Mouse (Mus musculus) kidney, postnatal 10 days (tissue): Measurements from ENCODE around the gene Mtx3.
A peak's percentile ranks its signal among the peaks of the same experiment; 100 is the strongest.
"Not testable (repeated sequence)": the region's sequence is repeated elsewhere in the genome, so short reads cannot be mapped to it uniquely, and the experiment has no call there.

Source experiments
- DNase-seq: peaks from one replicate; pipeline ENCODE4 v3.0.0; 2021; ENCODE audit warnings: mixed read lengths

The Mtx3 gene

DNA sequence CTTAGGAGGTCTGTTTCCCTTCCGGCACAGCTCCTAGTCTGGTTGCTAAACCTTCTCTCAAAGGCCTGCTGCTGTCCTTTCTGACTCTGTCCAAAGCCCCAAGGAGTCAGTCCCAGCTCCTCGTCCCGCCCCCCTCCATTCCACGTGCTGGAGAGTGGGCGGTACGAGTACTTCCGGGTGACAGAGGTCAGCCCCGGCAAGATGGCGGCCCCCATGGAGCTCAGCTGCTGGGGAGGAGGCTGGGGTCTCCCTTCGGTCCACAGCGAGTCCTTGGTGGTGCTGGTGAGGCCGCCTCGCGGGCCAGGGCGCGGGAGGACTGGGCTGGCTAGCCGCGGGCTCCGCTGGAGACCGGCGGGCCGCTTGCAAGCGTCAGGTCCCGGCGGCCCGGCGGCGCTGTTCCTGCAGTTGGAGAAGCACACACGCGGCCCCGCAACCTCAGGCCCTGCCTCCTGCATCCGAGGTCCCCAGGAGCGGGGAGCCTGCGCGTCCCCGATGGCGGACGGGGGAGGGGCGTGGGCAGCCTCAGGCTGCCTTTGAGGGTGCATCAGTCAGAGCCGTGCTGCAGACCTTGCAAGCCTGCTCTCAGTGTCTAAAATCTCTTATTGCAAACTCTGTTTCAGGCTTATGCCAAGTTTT, at the start of gene Mtx3:
Mtx3 (plus strand) TSS at position 175 of the 636 bp plus-strand sequence.
- peak; percentile 93 for DNase-seq

DNA sequence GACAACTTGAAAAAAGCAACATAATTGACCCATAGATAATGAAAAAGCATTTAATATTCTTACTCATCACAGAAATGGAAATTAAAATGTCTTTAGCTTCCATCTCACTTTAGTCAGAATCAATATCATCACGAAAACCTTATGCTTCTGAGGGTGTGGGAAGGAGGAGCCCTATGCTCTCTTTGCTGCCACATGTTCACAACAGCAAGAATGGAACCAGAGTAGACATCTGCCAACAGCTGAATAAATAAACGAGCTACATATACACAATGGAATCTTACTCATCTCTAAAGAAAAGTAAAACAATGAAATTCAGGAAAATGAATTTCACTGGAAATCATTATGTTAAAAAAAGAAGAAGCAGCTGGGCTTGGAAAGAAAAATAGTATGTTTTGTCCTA, 45.7 kb upstream of the Mtx3 start:
- no peak for DNase-seq

DNA sequence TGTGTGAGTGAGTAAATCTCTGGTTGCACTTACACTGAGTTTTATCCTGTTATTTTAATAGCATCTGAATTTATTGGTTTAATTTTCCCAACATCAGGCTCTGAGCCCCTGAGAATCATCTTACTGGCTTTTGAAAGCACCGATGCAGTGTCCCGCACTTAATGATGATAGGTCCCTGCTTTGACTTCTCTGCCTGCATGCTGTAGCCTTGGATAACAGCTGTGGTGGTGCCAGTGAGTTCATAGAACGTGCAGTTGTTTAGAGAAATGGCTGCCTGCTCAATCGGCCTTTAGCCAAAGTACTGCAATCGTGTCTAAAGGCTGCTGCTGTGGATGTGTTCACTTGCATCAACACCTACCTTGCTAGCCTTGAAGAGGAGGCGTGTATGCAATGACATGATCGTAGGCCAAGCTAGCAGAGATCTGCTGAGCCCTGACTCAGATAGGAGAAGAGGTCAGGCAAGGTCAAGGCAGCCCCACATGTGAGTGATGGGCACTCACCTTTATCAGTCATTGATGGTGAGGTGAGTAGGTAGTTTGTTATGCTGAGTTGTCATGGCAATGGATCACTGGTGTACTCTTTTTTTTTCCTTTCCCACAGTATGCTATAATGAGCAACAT, 45.1 kb upstream of the Mtx3 start:
- DNase-seq, result no peak

DNA sequence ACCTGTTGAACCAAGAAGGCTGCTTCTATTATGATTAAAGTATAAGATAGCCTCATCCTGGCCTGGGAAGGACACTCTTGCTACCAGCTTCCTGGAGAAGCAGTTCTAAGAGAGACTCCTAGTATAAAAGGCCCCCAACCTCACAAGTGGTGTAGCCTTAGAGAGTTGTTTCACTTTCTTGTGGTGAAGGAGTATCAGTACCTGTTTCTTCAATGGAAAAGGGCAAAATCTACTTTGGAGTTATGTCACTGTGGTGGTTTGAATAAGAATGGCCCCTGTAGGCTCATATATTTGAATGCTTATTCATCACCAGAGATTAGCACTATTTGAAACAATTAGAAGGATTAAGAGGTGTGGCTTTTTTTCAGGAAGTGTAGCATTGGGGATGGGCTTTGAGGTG, 37.8 kb upstream of the Mtx3 start:
- DNase-seq, result no peak

DNA sequence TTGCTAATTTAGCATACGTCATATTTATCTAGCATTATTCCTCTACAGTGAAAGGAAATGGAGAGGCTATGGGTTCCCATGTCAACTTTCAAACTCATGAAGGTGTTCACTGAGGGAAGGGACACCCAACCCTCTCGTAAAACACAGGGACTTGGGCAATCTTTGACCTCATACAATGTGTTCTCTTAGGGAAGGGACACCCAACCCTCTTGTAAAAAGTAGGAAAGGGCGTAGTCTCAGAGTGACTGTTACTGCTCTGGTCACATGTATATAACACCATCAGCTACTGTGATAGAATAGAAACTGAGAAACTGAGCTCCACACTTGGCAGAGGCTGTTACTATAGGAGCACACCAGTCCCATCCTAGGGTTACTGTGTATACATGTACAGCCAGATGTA, 36.7 kb upstream of the Mtx3 start:
- no peak for DNase-seq

DNA sequence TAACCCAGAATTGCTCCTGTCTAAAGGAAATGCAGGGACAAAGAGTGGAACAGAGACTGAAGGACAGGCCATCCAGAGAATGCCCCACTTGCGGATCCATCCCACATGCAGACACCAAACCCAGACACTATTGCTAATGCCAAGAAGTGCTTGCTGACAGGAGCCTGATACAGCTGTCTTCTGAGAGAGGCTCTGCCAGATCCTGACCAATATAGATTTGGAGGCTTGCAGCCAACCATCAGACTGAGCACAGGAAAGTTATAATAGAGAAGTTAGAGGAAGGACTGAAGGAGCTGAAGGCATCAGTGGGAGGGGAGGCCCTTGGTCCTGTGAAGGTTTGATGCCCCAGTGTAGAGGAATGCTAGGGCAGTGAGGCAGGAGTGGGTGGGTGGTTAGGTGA, 34.0 kb upstream of the Mtx3 start:
- DNase-seq, result not testable (repeated sequence)

DNA sequence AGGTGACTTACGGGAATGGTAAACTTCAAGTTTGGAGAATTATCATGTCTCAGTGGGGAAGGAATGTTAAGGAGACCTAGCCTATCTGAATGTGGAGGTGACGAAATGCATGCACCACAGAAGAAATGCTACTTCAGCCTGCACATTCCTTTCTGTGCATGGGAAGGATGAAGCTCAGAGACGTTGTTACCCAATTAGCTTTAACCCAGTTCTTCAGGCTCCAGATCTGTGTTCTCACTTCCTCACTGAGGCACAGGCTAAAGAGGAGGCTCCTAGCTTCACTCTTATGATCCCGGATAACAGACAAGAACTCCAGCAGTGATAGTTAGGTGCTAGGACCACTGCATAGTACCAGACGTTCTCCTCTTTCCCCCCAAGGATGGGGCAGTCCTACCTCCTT, 28.2 kb upstream of the Mtx3 start:
- no peak for DNase-seq

DNA sequence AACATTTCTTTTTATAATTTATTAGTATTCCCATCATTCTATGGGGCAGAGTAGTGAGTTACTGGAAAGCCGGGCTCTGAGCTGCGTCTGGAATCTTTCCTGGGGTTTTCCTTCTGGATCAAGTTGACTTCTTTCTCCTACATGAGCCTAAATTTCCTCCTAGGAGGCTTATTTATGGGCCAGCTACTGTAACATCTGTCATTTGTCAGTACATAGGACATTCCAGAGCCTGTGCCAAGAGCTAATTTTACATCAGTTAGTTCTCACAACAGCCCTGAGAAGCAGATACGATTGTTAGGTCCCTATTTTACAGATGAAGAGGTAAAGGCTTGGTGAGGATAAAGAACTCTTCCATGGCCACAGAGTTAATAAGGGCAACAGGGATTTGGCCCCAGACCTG, 27.2 kb upstream of the Mtx3 start:
- DNase-seq, result no peak

DNA sequence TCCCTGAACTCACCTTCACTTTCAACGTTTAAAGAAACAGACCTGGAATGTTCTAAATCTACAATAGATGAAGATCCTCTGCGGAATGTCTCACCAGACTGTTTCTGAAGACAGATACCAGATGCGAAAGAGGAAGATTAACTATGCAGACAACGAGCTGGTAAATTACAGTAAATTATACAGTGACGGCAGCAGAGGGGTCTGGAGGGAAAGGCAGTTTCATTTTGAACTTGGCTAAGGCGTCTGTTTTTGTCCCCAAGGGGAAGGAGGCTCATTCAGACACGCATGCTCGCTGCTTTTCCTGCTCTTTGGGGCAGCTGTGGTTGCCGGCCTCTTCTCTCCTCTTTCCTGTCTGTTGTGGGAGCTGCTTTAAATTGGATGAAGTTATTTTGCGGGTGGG, 15.7 kb upstream of the Mtx3 start:
- peak; percentile 48 for DNase-seq

DNA sequence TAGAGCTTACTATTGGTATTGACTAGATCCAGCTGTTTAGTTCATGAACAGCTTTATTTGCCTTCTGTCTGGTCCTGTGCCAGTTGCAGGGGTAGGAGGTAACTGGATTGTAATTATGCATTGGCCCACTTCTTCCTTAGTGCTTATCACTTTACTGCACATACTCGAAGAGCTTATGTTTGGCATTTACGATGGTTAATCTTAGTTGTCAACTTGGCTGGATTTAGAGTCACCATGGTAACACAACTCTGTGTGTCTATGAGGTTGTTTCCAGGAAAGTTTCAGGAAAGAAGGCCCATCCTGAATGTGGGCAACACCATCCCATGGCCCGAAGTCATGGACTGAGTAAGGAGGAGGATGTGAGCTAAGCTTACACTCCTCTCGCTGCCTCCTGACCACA, 11.4 kb upstream of the Mtx3 start:
- DNase-seq, result no peak

DNA sequence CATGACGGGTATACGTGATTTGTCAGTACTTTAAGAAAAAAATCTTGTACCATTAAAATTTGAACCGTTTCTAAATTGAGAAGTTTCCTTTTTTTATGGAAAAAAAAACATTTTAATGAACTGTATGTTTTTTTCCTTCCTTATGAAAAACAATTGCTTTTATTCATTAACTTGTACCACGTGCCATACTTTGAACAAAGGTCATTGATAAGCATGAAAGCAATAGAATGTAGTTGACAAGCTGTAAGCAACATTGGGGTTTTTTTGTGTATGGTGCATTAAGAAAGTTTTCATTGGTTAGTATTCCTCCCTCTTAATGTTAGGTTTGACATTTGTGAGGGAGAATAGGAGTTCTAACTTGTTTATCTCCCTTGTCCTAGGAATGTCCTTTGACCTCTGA, 1.9 kb downstream of the Mtx3 start:
- DNase-seq, result no peak

DNA sequence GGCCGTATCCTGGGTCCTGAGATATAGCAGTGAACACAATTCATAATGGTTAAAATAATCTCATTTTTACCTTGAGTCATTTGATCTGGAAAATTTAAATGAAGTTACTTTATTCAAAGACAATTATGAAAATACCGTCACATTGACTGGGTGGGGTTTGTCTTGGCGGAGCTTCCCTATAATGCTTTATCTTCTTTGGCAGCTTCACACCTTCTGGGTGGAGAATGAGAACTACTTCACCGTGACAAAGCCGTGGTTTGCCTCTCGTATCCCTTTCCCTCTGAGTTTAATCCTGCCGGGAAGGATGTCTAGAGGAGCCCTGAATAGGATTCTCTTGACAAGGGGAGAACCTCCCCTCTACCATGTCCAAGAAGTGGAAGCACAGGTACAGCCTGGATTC, 2.8 kb downstream of the Mtx3 start:
- DNase-seq, result no peak

DNA sequence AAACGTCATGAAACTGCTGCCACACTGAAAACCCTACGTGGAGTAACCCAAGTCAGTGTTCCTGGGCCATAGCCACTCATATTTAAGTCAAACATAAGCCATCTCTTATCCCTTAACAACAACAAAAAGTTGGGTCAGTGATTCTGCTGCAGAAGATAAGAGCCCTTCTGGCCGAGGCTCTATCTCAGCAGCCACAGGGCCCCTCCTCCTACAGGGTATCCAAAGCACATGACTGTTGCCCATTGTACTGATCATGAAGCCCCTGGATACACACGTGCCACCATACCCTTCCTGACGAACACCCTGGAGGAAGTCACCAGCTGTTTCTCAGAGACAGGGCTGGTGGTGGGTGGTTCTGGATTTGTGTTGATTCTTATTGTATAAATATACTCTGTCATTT, 3.4 kb downstream of the Mtx3 start:
- DNase-seq, result no peak

DNA sequence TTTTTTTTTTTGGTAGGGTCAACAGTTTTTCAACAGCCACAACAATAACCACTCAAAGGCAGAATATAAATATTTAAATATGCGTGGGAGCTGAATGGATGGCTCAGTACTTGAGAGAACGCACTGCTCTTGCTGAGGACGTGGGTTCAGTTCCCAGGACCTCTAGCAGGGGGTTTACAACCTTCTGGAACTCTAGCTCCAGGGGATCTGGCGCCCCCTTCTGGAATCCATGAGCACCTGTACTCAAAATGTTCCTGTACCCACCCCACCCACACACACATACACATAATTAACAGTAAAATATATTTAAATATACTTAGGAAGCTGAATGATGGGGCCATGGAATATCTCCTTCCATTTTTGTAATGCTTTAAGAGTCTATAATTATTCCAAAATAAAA, 11.3 kb downstream of the Mtx3 start:
- DNase-seq, result no peak

DNA sequence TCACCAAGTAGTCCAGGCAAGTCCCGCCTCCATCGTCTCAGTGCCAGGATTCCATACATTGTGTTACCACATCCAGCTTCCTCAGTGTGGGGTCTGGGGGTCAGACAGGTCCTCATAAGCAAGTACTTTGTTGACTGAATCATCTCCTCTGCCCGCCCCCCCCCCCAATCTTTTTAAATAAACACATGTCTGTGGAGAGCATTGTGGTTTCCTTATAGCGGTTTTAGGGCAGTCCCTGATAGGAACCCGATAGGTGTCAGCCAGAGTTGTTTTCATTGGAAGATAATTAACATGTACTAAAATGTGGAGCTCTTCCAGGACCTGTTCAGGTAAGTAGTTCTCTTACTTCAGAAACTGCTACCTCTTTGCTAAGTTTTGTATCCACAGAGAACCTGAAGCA, 14.2 kb downstream of the Mtx3 start:
- DNase-seq, result no peak

DNA sequence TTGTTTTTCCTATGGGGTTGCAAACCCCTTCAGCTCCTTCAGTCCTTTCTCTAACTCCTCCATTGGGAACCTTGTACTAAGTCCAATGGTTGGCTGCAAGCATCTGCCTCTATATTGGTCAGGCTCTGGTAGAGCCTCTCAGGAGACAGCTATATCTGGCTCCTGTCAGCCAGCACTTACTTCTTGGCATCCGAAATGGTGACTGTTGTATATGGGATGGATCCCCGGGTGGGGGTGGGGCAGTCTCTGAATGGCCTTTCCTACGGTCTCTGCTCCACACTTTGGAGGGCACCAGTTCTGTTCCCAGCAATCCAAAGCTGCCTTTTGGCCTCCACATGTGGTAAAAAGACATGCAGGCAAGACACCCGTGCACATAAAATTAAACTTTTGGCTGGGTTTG, 15.4 kb downstream of the Mtx3 start:
- DNase-seq, result no peak

DNA sequence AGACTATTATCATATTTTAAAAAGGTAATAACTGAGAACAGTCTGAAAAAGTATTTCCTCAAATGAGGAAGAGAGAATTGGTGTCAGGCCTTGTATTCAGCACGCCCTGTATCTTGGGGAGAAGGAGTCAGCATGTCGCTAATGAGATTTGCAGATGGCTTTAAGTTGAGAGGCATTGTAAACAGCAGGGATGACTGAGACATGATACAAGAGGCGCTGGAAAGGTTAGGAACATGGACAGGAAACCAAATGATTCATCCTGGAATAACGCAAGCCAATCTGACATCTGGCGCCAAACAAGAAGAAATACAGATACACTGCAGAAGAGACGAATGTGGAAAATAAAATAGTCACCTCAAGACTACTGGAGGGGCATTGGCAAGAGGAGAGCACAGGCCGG, 20.8 kb downstream of the Mtx3 start:
- DNase-seq, result no peak

DNA sequence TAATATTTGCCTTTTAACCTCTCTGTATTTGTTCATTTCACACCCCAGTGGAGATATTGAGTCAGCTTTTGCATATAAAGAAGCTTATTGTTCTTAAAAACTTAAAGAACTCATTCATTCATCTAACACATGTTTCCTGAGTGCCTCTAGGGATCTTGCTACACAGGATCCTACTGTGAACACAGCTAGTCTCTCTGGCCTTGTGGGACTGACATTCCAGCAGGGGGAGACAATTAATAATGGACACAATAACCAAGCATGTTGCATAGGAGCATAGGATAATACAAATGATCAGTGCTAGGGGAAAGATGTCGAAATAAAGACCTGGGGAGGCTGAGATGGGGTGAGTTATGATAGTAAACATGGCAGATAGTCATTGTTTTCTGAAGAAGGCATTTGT, 22.1 kb downstream of the Mtx3 start:
- no peak for DNase-seq

DNA sequence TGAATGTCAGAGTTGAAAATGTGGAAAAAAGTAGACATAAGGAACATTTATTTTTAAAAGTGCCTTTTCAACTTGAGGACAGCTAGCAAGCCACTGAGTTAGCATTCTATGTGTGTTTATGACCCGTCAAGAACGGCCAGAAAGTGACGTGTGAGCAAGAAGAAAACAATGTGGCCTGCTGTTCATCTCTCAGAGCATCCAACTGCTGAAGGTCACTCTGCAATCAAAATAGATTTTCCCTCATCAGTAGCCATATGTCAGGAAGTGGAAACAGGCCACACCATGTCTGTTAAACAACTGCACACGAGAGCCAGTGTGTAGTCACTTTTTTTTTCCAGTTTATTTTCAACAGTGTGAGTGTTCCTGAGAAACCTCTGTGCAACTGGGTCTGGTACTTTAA, 35.0 kb downstream of the Mtx3 start:
- peak; percentile 17 for DNase-seq

DNA sequence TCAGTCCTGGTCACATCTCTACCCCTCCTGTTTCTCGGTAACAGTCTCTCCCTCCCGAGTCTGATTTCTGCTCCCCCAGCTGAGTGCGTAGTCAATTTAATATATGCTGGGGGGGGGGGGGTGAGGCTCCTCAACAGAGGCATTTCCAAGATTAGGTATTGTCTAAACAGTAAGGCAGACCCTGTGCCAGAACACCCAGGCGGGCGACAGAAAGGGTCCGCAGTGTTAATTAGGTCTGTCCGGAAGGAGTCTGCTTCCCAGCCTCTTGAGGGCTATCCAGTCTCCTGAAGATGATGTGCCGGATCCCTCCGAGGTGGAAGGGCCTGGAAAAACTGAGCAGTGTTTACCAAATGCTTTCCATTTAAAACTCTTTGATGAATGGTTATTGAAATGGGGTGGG, 35.4 kb downstream of the Mtx3 start:
- DNase-seq, result no peak

DNA sequence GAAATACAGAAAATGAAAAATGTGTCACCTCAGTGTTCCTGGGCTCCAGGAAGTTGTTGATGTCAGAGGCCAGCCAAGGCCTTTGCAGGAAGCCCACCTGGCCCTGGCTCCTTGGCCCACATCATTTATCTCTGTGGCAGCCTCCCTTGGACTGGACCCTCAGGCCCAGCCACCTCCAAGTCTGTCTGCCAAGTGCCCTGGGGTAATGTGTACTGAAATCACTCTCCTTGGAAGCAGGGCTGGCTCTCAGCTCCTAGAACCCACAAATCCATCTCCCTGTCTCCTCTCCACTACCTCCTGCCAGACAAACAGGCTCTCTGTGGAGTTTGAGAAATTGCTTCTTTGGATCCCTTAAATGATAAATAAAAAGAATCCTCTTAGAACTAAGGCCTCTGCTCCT, 36.0 kb downstream of the Mtx3 start:
- no peak for DNase-seq

DNA sequence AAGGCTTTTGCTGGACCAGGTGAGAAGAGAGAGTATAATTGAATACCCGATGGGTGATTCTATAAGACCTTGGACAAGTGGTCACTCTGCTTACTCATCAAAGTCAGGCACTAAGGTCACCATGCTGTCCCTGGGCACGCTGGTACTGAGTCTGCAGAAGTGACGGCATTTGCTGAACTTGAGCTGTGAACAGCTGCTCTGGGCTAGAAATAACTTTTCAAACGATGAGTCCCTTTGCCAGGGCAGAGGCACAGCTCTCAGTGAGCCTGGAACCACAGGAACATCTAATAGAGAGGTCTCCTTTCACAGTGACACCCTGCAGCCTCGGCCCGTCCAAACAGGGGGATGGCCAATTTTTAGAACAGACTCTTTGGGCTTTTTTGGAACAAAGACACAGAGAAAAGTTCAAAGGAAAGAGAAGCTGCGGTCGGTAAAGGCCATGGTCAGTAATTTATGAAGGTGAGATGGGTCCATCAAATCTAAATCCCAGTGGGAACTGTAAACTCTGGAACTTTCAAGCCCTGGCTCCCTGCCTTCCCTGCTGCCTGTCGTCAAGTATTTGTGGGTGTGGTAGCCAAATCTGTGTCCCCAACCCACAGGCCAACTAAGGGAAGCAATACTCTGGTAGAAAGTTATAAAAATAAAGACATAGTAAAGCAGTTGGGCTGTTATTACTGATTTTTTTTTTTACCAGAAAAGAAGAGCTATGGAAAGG, 37.9 kb downstream of the Mtx3 start:
- no peak for DNase-seq

DNA sequence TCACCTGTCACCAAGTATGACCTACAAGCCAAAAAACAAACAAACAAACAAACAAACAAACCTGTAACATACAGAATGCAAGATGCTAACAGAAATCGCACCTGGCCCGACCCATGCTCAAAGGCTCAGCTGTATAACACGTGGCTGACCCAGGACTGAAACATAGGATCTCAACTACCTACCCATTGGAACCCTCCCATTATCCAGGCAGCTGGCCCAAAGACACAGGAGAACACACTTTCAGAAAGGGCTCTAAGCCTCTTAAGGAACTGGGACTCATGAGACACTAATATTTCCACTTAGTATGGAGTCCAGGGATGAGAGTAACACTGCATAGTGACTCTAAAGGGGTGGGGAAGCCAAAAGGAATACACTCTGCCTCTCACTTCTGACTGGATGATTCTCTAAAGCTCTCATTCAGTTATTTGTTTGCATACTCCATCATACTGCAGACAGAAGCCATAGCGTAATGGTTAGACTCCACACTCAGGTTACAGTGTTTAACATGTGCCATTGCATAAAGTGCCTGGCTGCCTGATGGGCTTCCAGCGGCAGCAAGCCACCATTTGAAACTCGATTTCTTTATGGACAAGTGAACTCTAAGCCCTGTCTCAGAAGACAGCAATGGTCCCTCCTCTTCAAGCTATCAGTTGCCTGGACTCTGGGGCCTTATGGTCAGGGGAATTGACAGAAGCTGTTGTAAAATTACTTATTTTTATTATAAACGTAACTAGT, 38.6 kb downstream of the Mtx3 start:
- no peak for DNase-seq

DNA sequence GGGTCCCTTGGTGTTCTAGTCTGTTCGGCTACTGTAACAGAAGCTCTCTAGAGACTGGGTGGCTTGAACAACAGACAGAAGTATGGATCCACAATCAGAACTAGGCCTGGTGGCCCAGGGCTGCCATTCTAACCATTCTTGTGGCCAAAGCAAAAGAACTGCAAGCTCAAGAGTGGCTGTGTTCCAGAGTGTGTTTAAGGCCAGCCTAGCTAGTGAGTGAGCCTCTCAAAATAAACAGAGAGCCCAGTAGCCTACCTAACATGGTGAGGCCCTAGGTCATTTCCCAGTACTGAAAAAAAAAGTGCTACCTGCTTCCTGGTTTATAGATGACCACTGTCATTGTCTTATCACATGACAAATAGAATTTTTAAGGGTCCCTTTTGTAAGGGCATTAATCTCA, 39.6 kb downstream of the Mtx3 start:
- no peak for DNase-seq
